Mouse (Mus musculus): ENCODE measurements at regions not wholly inside any gene's neighbourhood (a gene's known extent, or its start where the extent isn't known, plus 50 kb on each side); places are given as distances from the start of the nearest gene placed in this dataset.
A peak's percentile ranks its signal among the peaks of the same experiment; 100 is the strongest.

- no peak for DNase-seq (ENCODE audit: low read depth, low spot score)
Measured at GRCm38 (mm10) chr4:38749281-38749680, 700.8 kb upstream of the 1700009N14Rik start.

GRCm38 (mm10) chr4:38785016-38785415 is 665.1 kb upstream of the 1700009N14Rik start:
- peak; percentile 6 for DNase-seq (ENCODE audit: low read depth, low spot score)

- DNase-seq (ENCODE audit: low read depth, low spot score) = no peak
Measured at GRCm38 (mm10) chr4:38825133-38825532, 625.0 kb upstream of the 1700009N14Rik start.

- DNase-seq (ENCODE audit: low read depth, low spot score) = no peak
Measured at GRCm38 (mm10) chr4:38848261-38848660, 601.8 kb upstream of the 1700009N14Rik start.

- no peak for DNase-seq (ENCODE audit: low read depth, low spot score)
Measured at GRCm38 (mm10) chr4:38854349-38854748, 595.7 kb upstream of the 1700009N14Rik start.

- no peak for DNase-seq (ENCODE audit: low read depth, low spot score)
Measured at GRCm38 (mm10) chr4:38900565-38900964, 549.5 kb upstream of the 1700009N14Rik start.

GRCm38 (mm10) chr4:38926831-38927230 is 523.3 kb upstream of the 1700009N14Rik start:
- DNase-seq (ENCODE audit: low read depth, low spot score) = no peak

GRCm38 (mm10) chr4:38953633-38954032 is 496.5 kb upstream of the 1700009N14Rik start:
- no peak for DNase-seq (ENCODE audit: low read depth, low spot score)

GRCm38 (mm10) chr4:38995161-38995560 is 454.9 kb upstream of the 1700009N14Rik start:
- no peak for DNase-seq (ENCODE audit: low read depth, low spot score)
